Mouse (Mus musculus): ENCODE measurements around the gene Spata22.

DNA sequence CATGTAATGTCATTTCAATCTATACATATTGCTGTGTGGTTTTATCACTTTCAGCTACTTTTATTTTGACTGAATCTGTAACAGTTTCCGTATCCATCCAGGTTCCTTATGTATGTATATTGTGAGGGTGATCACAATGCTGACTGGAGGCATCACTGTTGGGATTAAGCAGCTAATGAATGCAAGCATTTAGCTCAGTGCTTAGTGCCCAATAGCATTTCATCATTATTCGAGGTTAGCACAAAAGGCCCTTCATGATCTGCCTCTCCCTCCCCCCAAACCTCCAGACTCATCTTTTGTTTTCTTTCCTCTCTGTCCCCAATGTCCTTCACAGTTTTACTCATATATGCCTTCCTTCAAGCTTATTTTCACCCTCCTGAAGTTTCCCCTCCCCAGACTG is 26.4 kb upstream of the Spata22 start:
- no peak for TF ChIP-seq CTCF (IDR thresholded peaks at IDR 0.05)
- TF ChIP-seq EP300 (IDR thresholded peaks at IDR 0.05): no peak
